Mouse (Mus musculus): Measurements from ENCODE around the gene Gch1.

GRCm38 (mm10) chr14:47133948-47134347 is 55.3 kb downstream of the Gch1 start:
- no peak for TF ChIP-seq POLR2A (IDR thresholded peaks at IDR 0.05; ENCODE audit: extremely low read depth, insufficient read depth, low read length)
- TF ChIP-seq CTCF (IDR thresholded peaks at IDR 0.05; ENCODE audit: low read depth, low read length), result no peak

Measured in liver, adult 2 months (tissue).